Mouse (Mus musculus) macrophage (primary cell): Measurements from ENCODE around the gene Taf1b. TPM values are rescaled to one million over a fixed set of nuclear protein-coding genes. Genes with fewer than 3 reads are reported as not detected.
"Not testable (repeated sequence)": the region's sequence is repeated elsewhere in the genome, so short reads cannot be mapped to it uniquely, and the experiment has no call there.

ENCODE experiments used
- H3K27ac ChIP-seq: fragments of 350-480 bp; formaldehyde crosslinking; 2 replicates; pipeline ENCODE4 v1.9.0; 2021
- H3K36me3 ChIP-seq: fragments of 350-480 bp; formaldehyde crosslinking; 2 replicates; pipeline ENCODE4 v1.9.0; 2021; ENCODE audit errors: inconsistent target
- H3K4me3 ChIP-seq: fragments of 350-480 bp; formaldehyde crosslinking; 2 replicates; pipeline ENCODE4 v1.9.0; 2021; ENCODE audit errors: inconsistent target
- H3K79me2 ChIP-seq: fragments of 350-480 bp; formaldehyde crosslinking; 2 replicates; pipeline ENCODE4 v1.9.0; 2021; ENCODE audit errors: inconsistent target
- WGBS: methylation state at CpG from one replicate; pipeline ENCODE4 v1.1.7; 2026; ENCODE audit warnings: inconsistent platforms; ENCODE audit not compliant: missing documents; 5-methylcytosine and 5-hydroxymethylcytosine counted together
- polyA plus RNA-seq: library from polyadenylated mRNA; stranded (reverse); fragments of 250-400 nt; gene quantifications from 3 replicates; pipeline ENCODE4 v1.2.4, GENCODE M21; 2018; ENCODE audit warnings: inconsistent platforms
- total RNA-seq, 78 experiments: library from RNA; depleted of rRNA; stranded (reverse); fragments of 250-400 nt; gene quantifications; 1 replicate in 9 of 78; 2 replicates in 24 of 78; 3 replicates in 43 of 78; 4 replicates in 2 of 78; pipeline ENCODE4 v1.2.4; 2018; ENCODE audit warnings: inconsistent platforms in 56 of 78

The Taf1b gene
- 10 to 100 TPM in 24 of 26 experiments, 1 to 10 TPM in 2; 5.2 to 34.3 (median 22.3) TPM for total RNA-seq (2018; cell fraction: chromatin; rRNA removed)
- 10 to 100 TPM in 9 of 26 experiments, 1 to 10 TPM in 17; 6.6 to 11.2 (median 9.5) TPM for total RNA-seq (2018; cell fraction: cytosol; rRNA removed)
- total RNA-seq (2018; cell fraction: nucleus; rRNA removed), result 10 to 100 TPM in 21 of 26 experiments, 1 to 10 TPM in 5; 6.6 to 23.4 (median 14.4) TPM
- polyA plus RNA-seq, result 6.8 to 10.3 TPM (median 9.5 TPM) in 3 replicates

GRCm38 (mm10) chr12:24498150-24498840, at the start of gene Taf1b:
Gene Taf1b, plus strand, starts transcription at chr12:24498359.
- Histone ChIP-seq H3K36me3 (no peaks in the 10 kb centered on the region), H3K4me3 (peak within 1 kb of the TSS; percentile 52), H3K27ac (peak within 1 kb of the TSS; percentile 75), H3K79me2 (no peaks in the 10 kb centered on the region)
- 5% methylated on average over 31 of the region's 31 CpGs for WGBS

GRCm38 (mm10) chr12:24460406-24460805, 37.8 kb upstream of the Taf1b start:
- Histone ChIP-seq H3K4me3 (no peak overlapping the region), H3K36me3 (no peaks in the 10 kb centered on the region), H3K79me2 (no peaks in the 10 kb centered on the region), H3K27ac (no peak overlapping the region)
- WGBS, result 73% methylated on average over 10 of the region's 10 CpGs

- not testable (repeated sequence) for H3K4me3 ChIP-seq, H3K36me3 ChIP-seq, H3K27ac ChIP-seq, H3K79me2 ChIP-seq
- 40% methylated on average over 1 of the region's 4 CpGs for WGBS
Measured at GRCm38 (mm10) chr12:24462121-24462520, 36.0 kb upstream of the Taf1b start.

GRCm38 (mm10) chr12:24463490-24463889, 34.7 kb upstream of the Taf1b start:
- not testable (repeated sequence) for H3K4me3 ChIP-seq, H3K36me3 ChIP-seq, H3K27ac ChIP-seq, H3K79me2 ChIP-seq
- WGBS, result 88% methylated on average over 5 of the region's 6 CpGs

- WGBS, result 97% methylated on average over 2 of the region's 2 CpGs
- Histone ChIP-seq H3K4me3 (no peak overlapping the region), H3K27ac (no peak overlapping the region), H3K79me2 (no peaks in the 10 kb centered on the region), H3K36me3 (no peaks in the 10 kb centered on the region)
Measured at GRCm38 (mm10) chr12:24468966-24469365, 29.2 kb upstream of the Taf1b start.

GRCm38 (mm10) chr12:24470943-24471342, 27.2 kb upstream of the Taf1b start:
- no peaks in the 10 kb centered on the region for H3K79me2 ChIP-seq
- WGBS, result 16% methylated on average over 4 of the region's 4 CpGs
- no peaks in the 10 kb centered on the region for H3K36me3 ChIP-seq
- H3K27ac ChIP-seq, result no peak overlapping the region
- H3K4me3 ChIP-seq, result no peak overlapping the region

GRCm38 (mm10) chr12:24473221-24473620, 24.9 kb upstream of the Taf1b start:
- H3K79me2 ChIP-seq, result no peaks in the 10 kb centered on the region
- H3K27ac ChIP-seq, result no peak overlapping the region
- WGBS, result 92% methylated on average over 3 of the region's 3 CpGs
- H3K36me3 ChIP-seq, result no peaks in the 10 kb centered on the region
- H3K4me3 ChIP-seq, result no peak overlapping the region

- Histone ChIP-seq H3K27ac (no peak overlapping the region), H3K36me3 (no peaks in the 10 kb centered on the region), H3K79me2 (no peaks in the 10 kb centered on the region), H3K4me3 (no peak overlapping the region)
- WGBS, result 90% methylated on average over 4 of the region's 4 CpGs
Measured at GRCm38 (mm10) chr12:24484930-24485329, 13.2 kb upstream of the Taf1b start.

GRCm38 (mm10) chr12:24486882-24487281, 11.3 kb upstream of the Taf1b start:
- WGBS, result 73% methylated on average over 1 of the region's 1 CpGs
- H3K4me3 ChIP-seq, result no peak overlapping the region
- no peaks in the 10 kb centered on the region for H3K79me2 ChIP-seq
- no peaks in the 10 kb centered on the region for H3K36me3 ChIP-seq
- H3K27ac ChIP-seq, result no peak overlapping the region

GRCm38 (mm10) chr12:24492507-24492906, 5.7 kb upstream of the Taf1b start:
- peak overlapping the region; percentile 81 for H3K27ac ChIP-seq
- not testable (repeated sequence) for H3K4me3 ChIP-seq, H3K79me2 ChIP-seq, H3K36me3 ChIP-seq
- 0% methylated on average over 2 of the region's 3 CpGs for WGBS

- 44% methylated on average over 9 of the region's 9 CpGs for whole genome bisulfite sequencing
- peak overlapping the region; percentile 81 for H3K27ac ChIP-seq
- H3K79me2 ChIP-seq, result no peaks in the 10 kb centered on the region
Measured at GRCm38 (mm10) chr12:24493011-24493410, 5.1 kb upstream of the Taf1b start.

GRCm38 (mm10) chr12:24493412-24493811, 4.7 kb upstream of the Taf1b start:
- H3K27ac ChIP-seq, result peak overlapping the region; percentile 81
- H3K79me2 ChIP-seq, result no peaks in the 10 kb centered on the region
- 65% methylated on average over 30 of the region's 30 CpGs for WGBS
- no peaks in the 10 kb centered on the region for H3K36me3 ChIP-seq
- peak overlapping the region; percentile 7; the same call in 1 of the 2 replicates for H3K4me3 ChIP-seq

More at GRCm38 (mm10) chr12:24493011-24493410, 5.1 kb upstream of the Taf1b start:
- Histone ChIP-seq H3K4me3 (peak overlapping the region; percentile 7; the same call in 1 of the 2 replicates), H3K36me3 (no peaks in the 10 kb centered on the region)

- 88% methylated on average over 2 of the region's 3 CpGs for WGBS
- not testable (repeated sequence) for H3K36me3 ChIP-seq, H3K79me2 ChIP-seq, H3K27ac ChIP-seq, H3K4me3 ChIP-seq
Measured at GRCm38 (mm10) chr12:24494791-24495190, 3.4 kb upstream of the Taf1b start.

GRCm38 (mm10) chr12:24498841-24499485, 804 bp downstream of the Taf1b start:
- Histone ChIP-seq H3K27ac (peak overlapping the region; percentile 75; the same call in 1 of the 2 replicates), H3K4me3 (peak overlapping the region; percentile 52)
- not testable (repeated sequence) for H3K36me3 ChIP-seq, H3K79me2 ChIP-seq
- WGBS, result 0% methylated on average over 8 of the region's 9 CpGs

GRCm38 (mm10) chr12:24517118-24517517, 19.0 kb downstream of the Taf1b start:
- Histone ChIP-seq H3K79me2 (no peaks in the 10 kb centered on the region), H3K27ac (no peak overlapping the region), H3K4me3 (no peak overlapping the region), H3K36me3 (peaks cover 40% of the 10 kb centered on the region; the same call in 1 of the 2 replicates)
- 16% methylated on average over 8 of the region's 8 CpGs for WGBS
